Mouse (Mus musculus) forebrain, embryonic 11.5 days (tissue): ENCODE measurements around the gene Phc1. TPM values are rescaled to one million over a fixed set of nuclear protein-coding genes. Genes with fewer than 3 reads are reported as not detected.
"Not testable (repeated sequence)": the region's sequence is repeated elsewhere in the genome, so short reads cannot be mapped to it uniquely, and the experiment has no call there.

Experiments used
- ATAC-seq: fragments of 200-750 bp; cut with Nextera tagmentation; replicated peaks from 2 replicates; pipeline ENCODE4 v1.8.0; 2017; ENCODE audit warnings: moderate TSS enrichment; ENCODE audit not compliant: low FRiP score
- DNase-seq: peaks from one replicate; pipeline ENCODE4 v3.0.0-alpha.2; 2017; ENCODE audit warnings: low spot score
- H3K27ac ChIP-seq: fragments of 300-500 bp; sonication (generic); 2 replicates; pipeline ENCODE4 v1.5.1; 2014; ENCODE audit warnings: low read depth, low read length
- H3K27me3 ChIP-seq: fragments of 300-500 bp; sonication (generic); 2 replicates; pipeline ENCODE4 v1.6.1; 2014; ENCODE audit warnings: mild to moderate bottlenecking, low read length, mixed read lengths; ENCODE audit not compliant: control insufficient read depth, insufficient read depth
- H3K36me3 ChIP-seq: fragments of 300-500 bp; sonication (generic); 2 replicates; pipeline ENCODE4 v1.6.1; 2014; ENCODE audit warnings: mild to moderate bottlenecking, low read length, moderate library complexity, mixed read lengths; ENCODE audit not compliant: control insufficient read depth, insufficient read depth
- H3K4me1 ChIP-seq: fragments of 300-500 bp; sonication (generic); replicated peaks from 2 replicates; pipeline ENCODE4 v1.6.1; 2014; ENCODE audit warnings: low read length, mixed read lengths; ENCODE audit not compliant: control insufficient read depth, insufficient read depth
- H3K4me2 ChIP-seq: fragments of 300-500 bp; sonication (generic); 2 replicates; pipeline ENCODE4 v1.6.1; 2014; ENCODE audit warnings: low read depth, mild to moderate bottlenecking, low read length, moderate library complexity, mixed read lengths; ENCODE audit not compliant: severe bottlenecking
- H3K4me3 ChIP-seq: fragments of 300-500 bp; sonication (generic); 2 replicates; pipeline ENCODE4 v1.5.1; 2014; ENCODE audit warnings: low read depth, low read length
- H3K9ac ChIP-seq: fragments of 300-500 bp; sonication (generic); 2 replicates; pipeline ENCODE4 v1.6.1; 2014; ENCODE audit warnings: low read length
- H3K9me3 ChIP-seq: fragments of 300-500 bp; sonication (generic); 2 replicates; pipeline ENCODE4 v1.6.1; 2016; ENCODE audit warnings: low read length, mixed read lengths; ENCODE audit not compliant: control insufficient read depth
- WGBS: fragments of 180-500 bp; shearing (Covaris S2); extraction: QIAGEN DNeasy Blood & Tissue Kit; methylation state at CpG from one replicate; pipeline ENCODE4 v1.1.7; 2014; 5-methylcytosine and 5-hydroxymethylcytosine counted together
- polyA plus RNA-seq: library from polyadenylated mRNA; unstranded; fragments of >200 nt; fragmentation: Nextera tagmentation; extraction: Ambion mirVana; gene quantifications from 2 replicates; pipeline ENCODE4 v1.2.1, GENCODE M21; 2014

Phc1 gene
- polyA plus RNA-seq, 1 experiment from 2014 or later, result 41.1 TPM

GRCm38 (mm10) chr6:122366976-122367375, 26.6 kb upstream of the Phc1 start:
- H3K4me2 ChIP-seq, result no peak overlapping the region
- no peak overlapping the region for H3K27ac ChIP-seq
- H3K4me3 ChIP-seq, result no peak overlapping the region
- no peak for DNase-seq
- ATAC-seq, result no peak
- 62% methylated on average over 3 of the region's 3 CpGs for WGBS
- H3K36me3 ChIP-seq, result no peaks in the 10 kb centered on the region
- no peaks in the 10 kb centered on the region for H3K9me3 ChIP-seq
- no peaks in the 10 kb centered on the region for H3K27me3 ChIP-seq
- H3K4me1 ChIP-seq, result no peaks in the 10 kb centered on the region; the same call in 1 of the 2 replicates
- H3K9ac ChIP-seq, result no peak overlapping the region

GRCm38 (mm10) chr6:122366287-122366686, 25.9 kb upstream of the Phc1 start:
- no peaks in the 10 kb centered on the region for H3K36me3 ChIP-seq
- no peak overlapping the region for H3K4me3 ChIP-seq
- H3K4me1 ChIP-seq, result no peaks in the 10 kb centered on the region; the same call in 1 of the 2 replicates
- no peaks in the 10 kb centered on the region for H3K27me3 ChIP-seq
- no peak for ATAC-seq
- no peak overlapping the region for H3K9ac ChIP-seq
- DNase-seq, result no peak
- no peaks in the 10 kb centered on the region for H3K9me3 ChIP-seq
- 44% methylated on average over 2 of the region's 2 CpGs for WGBS
- no peak overlapping the region for H3K4me2 ChIP-seq
- no peak overlapping the region for H3K27ac ChIP-seq

DNA sequence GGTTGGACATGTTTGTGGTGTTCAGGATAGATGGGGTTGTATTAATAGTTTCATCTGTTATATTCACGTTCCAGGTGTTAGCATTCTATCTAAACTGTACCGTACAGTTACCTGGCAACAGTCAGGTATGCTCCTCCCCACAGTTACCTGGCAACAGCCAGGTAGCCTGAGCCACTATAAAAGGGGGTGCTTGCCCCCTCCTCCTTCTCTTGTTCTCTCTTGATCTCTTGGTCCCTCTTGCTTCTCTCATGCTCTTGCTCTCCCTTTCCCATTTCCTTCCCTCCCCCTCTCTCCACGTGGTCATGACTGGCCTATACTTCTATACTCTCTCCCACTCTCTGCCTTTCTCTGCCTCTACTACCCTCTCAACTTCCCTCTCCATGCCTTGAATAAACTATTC, 25.3 kb upstream of the Phc1 start:
- Histone ChIP-seq H3K9me3 (no peaks in the 10 kb centered on the region), H3K4me3 (no peak overlapping the region), H3K36me3 (no peaks in the 10 kb centered on the region), H3K27me3 (no peaks in the 10 kb centered on the region), H3K4me1 (no peaks in the 10 kb centered on the region; the same call in 1 of the 2 replicates), H3K9ac (no peak overlapping the region), H3K27ac (no peak overlapping the region), H3K4me2 (no peak overlapping the region)
- WGBS, result 61% methylated on average over 3 of the region's 3 CpGs
- DNase-seq, result no peak
- ATAC-seq, result no peak

DNA sequence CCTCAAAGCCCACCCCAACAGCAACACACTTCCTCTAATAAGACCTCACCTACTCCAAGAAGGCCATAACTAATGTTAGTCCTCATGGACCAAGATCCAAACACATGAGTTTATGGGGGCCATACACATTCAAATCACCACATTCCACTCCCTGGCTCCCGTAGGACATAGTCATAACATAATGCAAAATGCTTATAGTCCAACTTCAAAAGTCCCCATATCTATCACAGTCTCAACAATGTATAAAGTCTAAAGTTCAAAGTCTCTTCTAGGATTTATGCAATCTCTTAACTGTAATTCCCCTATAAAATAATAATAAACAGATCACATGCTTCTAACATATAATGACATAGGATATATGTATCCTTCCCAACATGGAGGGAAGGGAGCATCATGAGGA, 16.7 kb upstream of the Phc1 start:
- no peak overlapping the region for H3K4me3 ChIP-seq
- no peak overlapping the region for H3K27ac ChIP-seq
- no peak overlapping the region for H3K4me2 ChIP-seq
- WGBS, result 89% methylated on average over 1 of the region's 1 CpGs
- H3K27me3 ChIP-seq, result no peaks in the 10 kb centered on the region
- no peaks in the 10 kb centered on the region for H3K9me3 ChIP-seq
- no peak overlapping the region for H3K9ac ChIP-seq
- no peak for ATAC-seq
- DNase-seq, result no peak
- H3K36me3 ChIP-seq, result no peaks in the 10 kb centered on the region
- no peaks in the 10 kb centered on the region for H3K4me1 ChIP-seq

- H3K9me3 ChIP-seq, result no peaks in the 10 kb centered on the region
- no peaks in the 10 kb centered on the region for H3K4me1 ChIP-seq
- ATAC-seq, result no peak
- no peak overlapping the region for H3K4me3 ChIP-seq
- no peaks in the 10 kb centered on the region for H3K27me3 ChIP-seq
- no peak overlapping the region for H3K4me2 ChIP-seq
- 69% methylated on average over 9 of the region's 9 CpGs for WGBS
- H3K36me3 ChIP-seq, result no peaks in the 10 kb centered on the region
- DNase-seq, result no peak
- no peak overlapping the region for H3K9ac ChIP-seq
- H3K27ac ChIP-seq, result no peak overlapping the region
Observed at GRCm38 (mm10) chr6:122355909-122356308, 15.5 kb upstream of the Phc1 start.

GRCm38 (mm10) chr6:122347326-122347725, 7.0 kb upstream of the Phc1 start:
- ATAC-seq, H3K27me3 ChIP-seq, H3K4me3 ChIP-seq, H3K4me2 ChIP-seq, H3K27ac ChIP-seq, H3K4me1 ChIP-seq, H3K9me3 ChIP-seq, H3K9ac ChIP-seq, DNase-seq, H3K36me3 ChIP-seq: not testable (repeated sequence)
- 78% methylated on average over 1 of the region's 1 CpGs for WGBS

- Histone ChIP-seq H3K27ac (no peak overlapping the region), H3K4me2 (no peak overlapping the region), H3K27me3 (no peaks in the 10 kb centered on the region), H3K4me1 (0 out of 2 replicates have a peak, but pooled peaks cover 2% of the 10 kb centered on the region), H3K36me3 (no peaks in the 10 kb centered on the region), H3K9ac (no peak overlapping the region), H3K4me3 (no peak overlapping the region), H3K9me3 (no peaks in the 10 kb centered on the region)
- DNase-seq (no peak), ATAC-seq (no peak)
- WGBS, result 86% methylated on average over 7 of the region's 7 CpGs
Observed at GRCm38 (mm10) chr6:122346399-122346798, 6.0 kb upstream of the Phc1 start.

DNA sequence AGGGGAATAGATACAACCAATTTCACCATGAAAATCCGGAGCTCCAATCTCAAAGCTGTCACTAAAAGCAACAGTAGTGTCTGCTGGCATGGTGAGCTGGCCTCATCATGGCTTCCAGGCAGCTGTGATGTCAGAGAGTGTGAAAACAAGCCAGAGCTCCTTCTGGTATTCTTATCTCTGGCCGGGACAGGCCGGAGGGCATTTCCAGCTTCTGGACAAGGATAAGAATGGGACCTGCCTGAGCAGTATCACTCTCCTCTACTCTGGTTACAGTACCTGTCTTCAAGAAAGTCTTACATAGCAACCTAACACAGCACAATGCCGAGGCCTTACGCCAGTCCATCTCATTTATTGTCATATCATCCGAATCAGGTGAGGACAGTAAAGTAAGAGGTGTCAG, 5.4 kb upstream of the Phc1 start:
- H3K27ac ChIP-seq, result no peak overlapping the region
- H3K9me3 ChIP-seq, result no peaks in the 10 kb centered on the region
- H3K36me3 ChIP-seq, result no peaks in the 10 kb centered on the region
- no peak overlapping the region for H3K4me3 ChIP-seq
- H3K4me2 ChIP-seq, result no peak overlapping the region
- H3K9ac ChIP-seq, result no peak overlapping the region
- H3K4me1 ChIP-seq, result peaks cover 4% of the 10 kb centered on the region; the same call in 1 of the 2 replicates
- WGBS, result 89% methylated on average over 6 of the region's 6 CpGs
- H3K27me3 ChIP-seq, result no peaks in the 10 kb centered on the region
- no peak for DNase-seq
- no peak for ATAC-seq

GRCm38 (mm10) chr6:122344386-122345116, 4.2 kb upstream of the Phc1 start:
- Histone ChIP-seq H3K9me3 (no peaks in the 10 kb centered on the region), H3K4me1 (peaks cover 4% of the 10 kb centered on the region; the same call in 1 of the 2 replicates), H3K27me3 (no peaks in the 10 kb centered on the region), H3K4me2 (no peak overlapping the region), H3K9ac (no peak overlapping the region), H3K27ac (no peak overlapping the region), H3K36me3 (no peaks in the 10 kb centered on the region), H3K4me3 (no peak overlapping the region)
- WGBS, result 47% methylated on average over 9 of the region's 9 CpGs
- no peak for DNase-seq
- ATAC-seq, result no peak
